28 mouse cellular contexts compared by ENCODE assay signal in the genomic region with DNA sequence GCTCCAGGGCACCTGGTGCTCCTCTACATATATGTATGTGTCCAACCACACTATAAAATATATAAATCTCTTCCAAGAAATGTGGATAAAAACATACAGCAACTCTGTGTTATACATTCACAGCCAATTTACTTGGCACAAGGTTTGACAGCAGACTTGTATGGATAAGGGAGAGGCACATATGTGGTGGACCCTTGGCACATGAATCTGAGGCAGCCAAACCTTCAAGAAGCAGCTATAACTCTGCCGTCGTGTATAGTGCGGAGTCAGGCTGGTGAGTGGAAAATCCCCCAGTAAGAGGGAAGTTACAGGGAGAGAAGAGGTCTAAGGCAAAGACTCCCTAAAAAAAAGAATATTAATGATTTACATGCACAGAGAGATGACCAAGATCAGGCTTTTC. TPM values are rescaled to one million over a fixed set of nuclear protein-coding genes. Genes with fewer than 3 reads are reported as not detected.
"Had no signal": no experiment of that assay in that cellular context is flagged by ENCODE, and none has a peak within 500 bp of the region (broad histone marks: within the 10 kb centered on the region; RNA-seq: fewer than 3 reads in every experiment).

No protein-coding gene starts in this region.

- H3K27me3 ChIP-seq: heart, embryonic 12.5 days; hindbrain, embryonic 12.5 days; intestine, embryonic 15.5 days; limb, embryonic 13.5 days; limb, embryonic 15.5 days; liver, embryonic 12.5 days had no signal

- H3K9ac ChIP-seq: heart, embryonic 12.5 days; hindbrain, embryonic 12.5 days; hindbrain, embryonic 14.5 days; intestine, embryonic 15.5 days; limb, embryonic 13.5 days; limb, embryonic 15.5 days; liver, embryonic 12.5 days; liver, embryonic 14.5 days had no signal

- H3K4me2 ChIP-seq: heart, embryonic 12.5 days; hindbrain, embryonic 12.5 days; hindbrain, embryonic 14.5 days; intestine, embryonic 15.5 days; limb, embryonic 13.5 days; limb, embryonic 15.5 days; liver, embryonic 12.5 days had no signal

- H3K4me3 ChIP-seq: gastrocnemius, adult 2 months; heart, embryonic 10.5 days; heart, embryonic 12.5 days; hindbrain, embryonic 10.5 days; hindbrain, embryonic 12.5 days; intestine, embryonic 15.5 days; layer of hippocampus, adult 2 months; left cerebral cortex, adult 2 months; limb, embryonic 13.5 days; limb, embryonic 15.5 days; liver, embryonic 12.5 days had no signal

- DNase-seq: gastrocnemius, adult 2 months; gastrocnemius, postnatal 10 days; gastrocnemius, postnatal 25 days; heart, adult 18-20 months; heart, postnatal 10 days; heart, postnatal 4 days; kidney, adult 18-20 months; kidney, adult 8-10 months; kidney, postnatal 10 days; kidney, postnatal 25 days; kidney, postnatal 4 days had no signal

- H3K4me1 ChIP-seq: heart, embryonic 10.5 days; heart, embryonic 12.5 days; hindbrain, embryonic 10.5 days; hindbrain, embryonic 12.5 days; intestine, embryonic 15.5 days; limb, embryonic 13.5 days; limb, embryonic 15.5 days; liver, embryonic 12.5 days had no signal

- ATAC-seq: hindbrain, embryonic 16.5 days; inflammation-experienced regulatory T-cells, adult 6 months; intestine, embryonic 15.5 days; intestine, postnatal 0 days; liver, embryonic 12.5 days had no signal

- H3K9me3 ChIP-seq: heart, embryonic 10.5 days; heart, embryonic 12.5 days; hindbrain, embryonic 12.5 days; intestine, embryonic 15.5 days; limb, embryonic 13.5 days; limb, embryonic 15.5 days; liver, embryonic 12.5 days had no signal

- H3K27ac ChIP-seq: gastrocnemius, adult 2 months; heart, embryonic 10.5 days; hindbrain, embryonic 10.5 days; hindbrain, embryonic 12.5 days; hindbrain, embryonic 14.5 days; intestine, embryonic 15.5 days; layer of hippocampus, adult 2 months; left cerebral cortex, adult 2 months; limb, embryonic 13.5 days; limb, embryonic 15.5 days; liver, embryonic 12.5 days; liver, embryonic 14.5 days had no signal

RNA-seq across cellular contexts. Expression of gene 1500015O10Rik, which starts 42.3 kb away (rescaled TPM):
- total RNA-seq: granulocyte monocyte progenitor cell, adult 5-6 weeks; liver, adult 2 months had no signal
- polyA plus RNA-seq: liver, adult 2 months had no signal
